In the genomic region with DNA sequence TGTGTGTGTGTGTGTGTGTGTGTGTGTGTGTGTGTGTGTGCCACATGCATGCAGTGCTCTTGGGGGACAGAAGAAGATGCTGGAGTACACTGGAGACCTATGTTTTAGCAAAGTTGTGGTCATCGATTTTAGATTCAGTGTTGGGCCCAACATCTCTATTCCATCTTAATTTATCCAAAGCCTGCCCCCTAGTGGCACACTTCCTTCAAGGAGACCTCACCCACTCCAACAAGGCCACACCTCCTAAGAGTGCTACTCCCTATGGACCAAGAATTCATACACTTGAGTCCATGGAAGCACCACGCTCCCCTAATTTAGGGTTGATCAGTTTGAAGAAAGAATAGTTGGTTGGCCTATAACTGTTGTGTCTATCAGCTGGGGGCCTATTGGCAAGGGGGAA, we compare ENCODE assay signal across 9 mouse cellular contexts. TPM values are rescaled to one million over a fixed set of nuclear protein-coding genes. Genes with fewer than 3 reads are reported as not detected.
DNase-seq lines count a peak whose midpoint lies in the region; ATAC-seq and TF ChIP-seq lines count a peak whose summit lies in the region.
"Had no signal": no experiment of that assay in that cellular context is flagged by ENCODE, and none has a peak within 500 bp of the region (broad histone marks: within the 10 kb centered on the region; RNA-seq: fewer than 3 reads in every experiment).

No protein-coding gene starts in this region.

- no peaks in the 10 kb centered on the region; the same call in 1 of the 2 replicates for H3K4me1 ChIP-seq in hindbrain, postnatal 0 days (ENCODE audit: insufficient read depth, low read length)
- peaks cover 5% of the 10 kb centered on the region for H3K4me1 ChIP-seq in hindbrain, embryonic 16.5 days (ENCODE audit: control insufficient read depth, insufficient read depth, low read depth, low read length)
- H3K4me1 ChIP-seq in lung, postnatal 0 days (ENCODE audit: insufficient read depth, low read depth, low read length), result no peaks in the 10 kb centered on the region
- no peaks in the 10 kb centered on the region for H3K4me1 ChIP-seq in forebrain, embryonic 11.5 days (replicated peaks; ENCODE audit: control insufficient read depth, insufficient read depth, low read length)

- DNase-seq in hindbrain, postnatal 0 days (ENCODE audit: low spot score), result peak; percentile 46
- DNase-seq in CD4-positive helper T cell, adult 2 months (ENCODE audit: low read depth, low spot score), result peak; percentile 71
- peak; percentile 91 for DNase-seq in ZHBTc4 (ENCODE audit: low read depth, low spot score)
- peak; percentile 68 for DNase-seq in lung, postnatal 0 days (ENCODE audit: low spot score)
- DNase-seq in ovary, adult 18-20 months (ENCODE audit: low spot score), result no peak
- no peak for DNase-seq in right cerebral cortex, adult 2 months (ENCODE audit: low spot score in 2 of 2)
- DNase-seq in forebrain, embryonic 11.5 days (ENCODE audit: low spot score), result no peak

- TF ChIP-seq CTCF in hindbrain, postnatal 0 days (IDR thresholded peaks at IDR 0.05; ENCODE audit: low read depth), result peak; percentile 43
- peak; percentile 56 for TF ChIP-seq CTCF in lung, postnatal 0 days (IDR thresholded peaks at IDR 0.05)

- no peaks in the 10 kb centered on the region for H3K9me3 ChIP-seq in hindbrain, postnatal 0 days (ENCODE audit: low read length)
- H3K9me3 ChIP-seq in hindbrain, embryonic 16.5 days (ENCODE audit: control insufficient read depth, low read length), result no peaks in the 10 kb centered on the region
- no peaks in the 10 kb centered on the region for H3K9me3 ChIP-seq in lung, postnatal 0 days (ENCODE audit: low read length)
- no peaks in the 10 kb centered on the region for H3K9me3 ChIP-seq in forebrain, embryonic 11.5 days (ENCODE audit: control insufficient read depth, low read length)

- H3K9ac ChIP-seq in hindbrain, postnatal 0 days (replicated peaks; ENCODE audit: low read length), result no peak overlapping the region
- H3K9ac ChIP-seq in hindbrain, embryonic 16.5 days (ENCODE audit: low read depth, low read length), result no peak overlapping the region
- H3K9ac ChIP-seq in lung, postnatal 0 days (replicated peaks; ENCODE audit: low read depth), result no peak overlapping the region
- no peak overlapping the region for H3K9ac ChIP-seq in forebrain, embryonic 11.5 days (ENCODE audit: low read length)

- no peaks in the 10 kb centered on the region for H3K27me3 ChIP-seq in hindbrain, postnatal 0 days (ENCODE audit: insufficient read depth, low read length)
- H3K27me3 ChIP-seq in hindbrain, embryonic 16.5 days (replicated peaks; ENCODE audit: control insufficient read depth, insufficient read depth, low read length), result no peaks in the 10 kb centered on the region
- H3K27me3 ChIP-seq in lung, postnatal 0 days (replicated peaks; ENCODE audit: insufficient read depth, low read length), result no peaks in the 10 kb centered on the region
- no peaks in the 10 kb centered on the region for H3K27me3 ChIP-seq in forebrain, embryonic 11.5 days (ENCODE audit: control insufficient read depth, insufficient read depth, low read length)

- ATAC-seq in hindbrain, postnatal 0 days, result no peak
- ATAC-seq in hindbrain, embryonic 16.5 days, result no peak
- no peak for ATAC-seq in lung, postnatal 0 days
- no peak for ATAC-seq in forebrain, embryonic 11.5 days (replicated peaks; ENCODE audit: low FRiP score)

- H3K4me2 ChIP-seq in hindbrain, postnatal 0 days (ENCODE audit: low read depth, low read length), result no peak overlapping the region
- H3K4me2 ChIP-seq in hindbrain, embryonic 16.5 days (ENCODE audit: low read length), result no peak overlapping the region
- no peak overlapping the region for H3K4me2 ChIP-seq in lung, postnatal 0 days (replicated peaks; ENCODE audit: low read depth, low read length)
- no peak overlapping the region for H3K4me2 ChIP-seq in forebrain, embryonic 11.5 days (ENCODE audit: low read depth, low read length, severe bottlenecking)

- no peak overlapping the region for H3K27ac ChIP-seq in hindbrain, postnatal 0 days
- no peak overlapping the region for H3K27ac ChIP-seq in hindbrain, embryonic 16.5 days (ENCODE audit: low read depth, low read length)
- H3K27ac ChIP-seq in lung, postnatal 0 days (ENCODE audit: low read length), result no peak overlapping the region
- no peak overlapping the region for H3K27ac ChIP-seq in forebrain, embryonic 11.5 days (ENCODE audit: low read depth, low read length)

- H3K4me3 ChIP-seq in hindbrain, postnatal 0 days (ENCODE audit: low read length), result no peak overlapping the region
- no peak overlapping the region for H3K4me3 ChIP-seq in hindbrain, embryonic 16.5 days (ENCODE audit: low read length)
- H3K4me3 ChIP-seq in lung, postnatal 0 days (ENCODE audit: low read depth, low read length), result no peak overlapping the region
- no peak overlapping the region for H3K4me3 ChIP-seq in forebrain, embryonic 11.5 days (ENCODE audit: low read depth, low read length)

- WGBS in hindbrain, postnatal 0 days, result 91% methylated on average over 2 of the region's 2 CpGs
- 95% methylated on average over 2 of the region's 2 CpGs for WGBS in hindbrain, embryonic 16.5 days
- WGBS in lung, postnatal 0 days, result 87% methylated on average over 2 of the region's 2 CpGs
- WGBS in forebrain, embryonic 11.5 days, result 76% methylated on average over 2 of the region's 2 CpGs

- TF ChIP-seq EP300 in lung, postnatal 0 days (IDR thresholded peaks at IDR 0.05), result no peak

- H3K36me3 ChIP-seq in hindbrain, postnatal 0 days (ENCODE audit: insufficient read depth, low read length), result no peaks in the 10 kb centered on the region
- H3K36me3 ChIP-seq in hindbrain, embryonic 16.5 days (ENCODE audit: control insufficient read depth, insufficient read depth, low read length), result no peaks in the 10 kb centered on the region
- H3K36me3 ChIP-seq in lung, postnatal 0 days (ENCODE audit: insufficient read depth, low read length), result no peaks in the 10 kb centered on the region
- H3K36me3 ChIP-seq in forebrain, embryonic 11.5 days (ENCODE audit: control insufficient read depth, insufficient read depth, low read length), result no peaks in the 10 kb centered on the region

RNA-seq across cellular contexts. Expression of a gene that starts 4.6 kb away (rescaled TPM):
- not detected in 2 replicates for total RNA-seq in hindbrain, postnatal 0 days (2014; rRNA removed)
- polyA plus RNA-seq in hindbrain, postnatal 0 days (2015; fragmentation: Nextera tagmentation; extraction: Ambion mirVana), result 0.05 and 0.14 TPM in 2 replicates
- polyA plus RNA-seq in hindbrain, embryonic 16.5 days (2015; fragmentation: Nextera tagmentation; extraction: Ambion mirVana), result 0.03 TPM in 1 of 2 replicates, not detected in the other
- polyA plus RNA-seq in lung, postnatal 0 days (2015; fragmentation: Nextera tagmentation; extraction: Ambion mirVana), result 0.05 and 0.10 TPM in 2 replicates
- polyA plus RNA-seq in forebrain, embryonic 11.5 days (2014; fragmentation: Nextera tagmentation; extraction: Ambion mirVana), result 0.04 TPM in 1 of 2 replicates, not detected in the other
- total RNA-seq: common myeloid progenitor, adult 5-6 weeks had no signal

RNA-seq across cellular contexts. Expression of a gene that starts 12.2 kb away (rescaled TPM):
- total RNA-seq in hindbrain, postnatal 0 days (2014; rRNA removed), result not detected in 2 replicates
- polyA plus RNA-seq in hindbrain, postnatal 0 days (2015; fragmentation: Nextera tagmentation; extraction: Ambion mirVana), result 0.29 TPM in 1 of 2 replicates, not detected in the other
- not detected in 2 replicates for polyA plus RNA-seq in hindbrain, embryonic 16.5 days (2015; fragmentation: Nextera tagmentation; extraction: Ambion mirVana)
- polyA plus RNA-seq in lung, postnatal 0 days (2015; fragmentation: Nextera tagmentation; extraction: Ambion mirVana), result 0.27 and 0.55 TPM in 2 replicates
- not detected in 2 replicates for polyA plus RNA-seq in forebrain, embryonic 11.5 days (2014; fragmentation: Nextera tagmentation; extraction: Ambion mirVana)
- total RNA-seq: common myeloid progenitor, adult 5-6 weeks had no signal

RNA-seq across cellular contexts. Expression of a gene that starts 19.7 kb away (rescaled TPM):
- total RNA-seq in hindbrain, postnatal 0 days (2014; rRNA removed), result not detected in 2 replicates
- polyA plus RNA-seq in hindbrain, postnatal 0 days (2015; fragmentation: Nextera tagmentation; extraction: Ambion mirVana), result not detected in 2 replicates
- not detected in 2 replicates for polyA plus RNA-seq in hindbrain, embryonic 16.5 days (2015; fragmentation: Nextera tagmentation; extraction: Ambion mirVana)
- polyA plus RNA-seq in lung, postnatal 0 days (2015; fragmentation: Nextera tagmentation; extraction: Ambion mirVana), result not detected in 2 replicates
- polyA plus RNA-seq in forebrain, embryonic 11.5 days (2014; fragmentation: Nextera tagmentation; extraction: Ambion mirVana), result not detected in 2 replicates
- total RNA-seq: common myeloid progenitor, adult 5-6 weeks had no signal

RNA-seq across cellular contexts. Expression of a gene that starts 21.3 kb away (rescaled TPM):
- 22.9 and 34.1 TPM in 2 replicates for total RNA-seq in hindbrain, postnatal 0 days (2014; rRNA removed)
- 17.6 and 19.0 TPM in 2 replicates for polyA plus RNA-seq in hindbrain, postnatal 0 days (2015; fragmentation: Nextera tagmentation; extraction: Ambion mirVana)
- 18.2 and 19.8 TPM in 2 replicates for polyA plus RNA-seq in hindbrain, embryonic 16.5 days (2015; fragmentation: Nextera tagmentation; extraction: Ambion mirVana)
- polyA plus RNA-seq in lung, postnatal 0 days (2015; fragmentation: Nextera tagmentation; extraction: Ambion mirVana), result 423 and 443 TPM in 2 replicates
- 10.8 and 11.4 TPM in 2 replicates for polyA plus RNA-seq in forebrain, embryonic 11.5 days (2014; fragmentation: Nextera tagmentation; extraction: Ambion mirVana)

RNA-seq across cellular contexts. Expression of a gene that starts 21.3 kb away (rescaled TPM):
- total RNA-seq in hindbrain, postnatal 0 days (2014; rRNA removed), result 0.18 and 1.9 TPM in 2 replicates
- polyA plus RNA-seq in hindbrain, postnatal 0 days (2015; fragmentation: Nextera tagmentation; extraction: Ambion mirVana), result 2.9 and 3.9 TPM in 2 replicates
- polyA plus RNA-seq in hindbrain, embryonic 16.5 days (2015; fragmentation: Nextera tagmentation; extraction: Ambion mirVana), result 5.1 and 6.2 TPM in 2 replicates
- polyA plus RNA-seq in lung, postnatal 0 days (2015; fragmentation: Nextera tagmentation; extraction: Ambion mirVana), result 41.5 and 45.4 TPM in 2 replicates
- polyA plus RNA-seq in forebrain, embryonic 11.5 days (2014; fragmentation: Nextera tagmentation; extraction: Ambion mirVana), result 1.9 and 3.0 TPM in 2 replicates

Comparison
In these comparisons a context has a peak if more than half of its experiments do, and no peak if none do; other contexts are left out.
1. DNase-seq: peak in hindbrain, postnatal 0 days (single experiment), CD4-positive helper T cell, adult 2 months (single experiment), ZHBTc4 (single experiment) and lung, postnatal 0 days (single experiment); none in ovary, adult 18-20 months (single experiment), right cerebral cortex, adult 2 months (0 of 2) and forebrain, embryonic 11.5 days (single experiment).